Mouse (Mus musculus): ENCODE data around the gene Echdc1.

- TF ChIP-seq CTCF (conservative IDR thresholded peaks at IDR 0.05 in 1 of 2, IDR thresholded peaks at IDR 0.05 in 1 of 2; ENCODE audit: low read depth in 2 of 2, low read length in 2 of 2): no peak
- no peak for TF ChIP-seq MEF2A (IDR thresholded peaks at IDR 0.05; ENCODE audit: borderline replicate concordance, low read depth, low read length)
- no peak for TF ChIP-seq USF1 (IDR thresholded peaks at IDR 0.05; ENCODE audit: low read depth, low read length)
- no peak for TF ChIP-seq POLR2A (IDR thresholded peaks at IDR 0.05; ENCODE audit: low read depth, low read length)
Measured at GRCm38 (mm10) chr10:29346638-29347037, 33.7 kb downstream of the Echdc1 start.

Data from CH12.LX (cell line).